Mouse (Mus musculus) myocyte (in vitro differentiated cells): ENCODE results near the gene Cenps.

Experiments
- MYOD1 ChIP-seq, 3 experiments: IDR thresholded peaks; one replicate each; pipeline ENCODE4 v1.6.1; 2011; ENCODE audit warnings: control low read depth in 2 of 3, low read depth in 2 of 3, mild to moderate bottlenecking in 2 of 3, moderate library complexity in 1 of 3; ENCODE audit not compliant: insufficient read length in 2 of 3, control insufficient read depth in 1 of 3
- MYOG ChIP-seq, 3 experiments: IDR thresholded peaks; one replicate each; pipeline ENCODE4 v1.6.1; 2011; ENCODE audit warnings: control low read depth in 2 of 3, low read depth in 2 of 3, mild to moderate bottlenecking in 2 of 3; ENCODE audit not compliant: insufficient read length in 2 of 3, control insufficient read depth in 1 of 3, insufficient read depth in 1 of 3
- POLR2A ChIP-seq: IDR thresholded peaks from one replicate; pipeline ENCODE4 v1.6.1; 2011; ENCODE audit warnings: low read depth, mild to moderate bottlenecking, control low read depth, moderate library complexity; ENCODE audit not compliant: insufficient read length
- POLR2AphosphoS2 ChIP-seq: IDR thresholded peaks from one replicate; pipeline ENCODE4 v1.6.1; 2011; ENCODE audit warnings: low read depth, control low read depth; ENCODE audit not compliant: insufficient read length
- TCF3 ChIP-seq: IDR thresholded peaks from one replicate; pipeline ENCODE4 v1.6.1; 2011; ENCODE audit warnings: low read depth, control low read depth; ENCODE audit not compliant: insufficient read length

- no peak for TF ChIP-seq TCF3
- TF ChIP-seq POLR2AphosphoS2: no peak
- peak in 1 of 3 experiments; percentile 53 for TF ChIP-seq MYOG (IDR thresholded peaks at IDR 0.05; ENCODE audit: control insufficient read depth in 1 of 3, insufficient read depth in 1 of 3, insufficient read length in 2 of 3, low read depth in 2 of 3)
- TF ChIP-seq POLR2A: no peak
- peak in 1 of 3 experiments; percentile 50 for TF ChIP-seq MYOD1 (IDR thresholded peaks at IDR 0.05; ENCODE audit: control insufficient read depth in 1 of 3, insufficient read length in 2 of 3, low read depth in 2 of 3)
These were observed 1.1 kb upstream of the Cenps start for GRCm38 (mm10) chr4:149138515-149138914.
